Mouse (Mus musculus) thymus, adult 2 months (tissue): ENCODE measurements around the gene Emc8. TPM values are rescaled to one million over a fixed set of nuclear protein-coding genes. Genes with fewer than 3 reads are reported as not detected.

ENCODE experiments used
- DNase-seq: peaks from one replicate; pipeline ENCODE4 v3.0.0; 2021
- H3K27ac ChIP-seq: fragments of 200-500 bp; 2 replicates; pipeline ENCODE4 v1.5.1; 2012; ENCODE audit warnings: low read length, control low read depth; ENCODE audit not compliant: control insufficient read depth, insufficient read depth
- H3K27me3 ChIP-seq: fragments of 200-500 bp; 2 replicates; pipeline ENCODE4 v1.6.1; 2012; ENCODE audit warnings: mild to moderate bottlenecking, low read length, moderate library complexity, mixed read lengths; ENCODE audit not compliant: control insufficient read depth, insufficient read depth
- H3K36me3 ChIP-seq: fragments of 200-500 bp; 2 replicates; pipeline ENCODE4 v1.6.1; 2012; ENCODE audit warnings: mild to moderate bottlenecking, low read length, moderate library complexity; ENCODE audit not compliant: control insufficient read depth, insufficient read depth
- H3K4me1 ChIP-seq: fragments of 200-500 bp; replicated peaks from 2 replicates; pipeline ENCODE4 v1.6.1; 2012; ENCODE audit warnings: low read length; ENCODE audit not compliant: control insufficient read depth, insufficient read depth
- H3K4me3 ChIP-seq: fragments of 200-500 bp; 2 replicates; pipeline ENCODE4 v1.5.1; 2012; ENCODE audit warnings: mild to moderate bottlenecking, low read length, control low read depth, moderate library complexity; ENCODE audit not compliant: control insufficient read depth, insufficient read depth
- CTCF ChIP-seq: fragments of 200-500 bp; IDR thresholded peaks from 2 replicates; pipeline ENCODE4 v1.5.1; 2012; ENCODE audit warnings: mild to moderate bottlenecking, control low read depth, low read length, moderate library complexity, borderline replicate concordance; ENCODE audit not compliant: control insufficient read depth, poor library complexity, insufficient read depth; ENCODE audit errors: extremely low read depth
- POLR2A ChIP-seq: fragments of 200-500 bp; IDR thresholded peaks from 2 replicates; pipeline ENCODE4 v1.6.1; 2012; ENCODE audit warnings: mild to moderate bottlenecking, low read length, control low read depth, moderate library complexity; ENCODE audit not compliant: control insufficient read depth, poor library complexity, insufficient read depth; ENCODE audit errors: extremely low read depth
- WGBS: fragments of 180-500 bp; shearing (Covaris S2); methylation state at CpG from one replicate; pipeline ENCODE4 v1.1.7; 2018; 5-methylcytosine and 5-hydroxymethylcytosine counted together
- polyA plus RNA-seq: library from polyadenylated mRNA; depleted of rRNA; stranded (reverse); fragments of >200 nt; gene quantifications from 2 replicates; pipeline ENCODE4 v1.2.3, GENCODE M21; 2012

Emc8 gene
- polyA plus RNA-seq, 1 experiment, result 175 TPM

GRCm38 (mm10) chr8:120633665-120634271 is 34.6 kb downstream of the Emc8 start:
- TF ChIP-seq POLR2A, result no peak
- H3K27ac ChIP-seq, result no peak overlapping the region

GRCm38 (mm10) chr8:120632969-120633664 is 35.3 kb downstream of the Emc8 start:
- Histone ChIP-seq H3K4me3 (no peak overlapping the region), H3K27me3 (no peaks in the 10 kb centered on the region), H3K27ac (no peak overlapping the region), H3K4me1 (peaks cover 16% of the 10 kb centered on the region), H3K36me3 (no peaks in the 10 kb centered on the region)
- 74% methylated on average over 17 of the region's 17 CpGs for WGBS
- DNase-seq, result no peak
- TF ChIP-seq CTCF (no peak), POLR2A (no peak)

More at GRCm38 (mm10) chr8:120633665-120634271, 34.6 kb downstream of the Emc8 start:
- H3K36me3 ChIP-seq, result no peaks in the 10 kb centered on the region
- 3% methylated on average over 44 of the region's 44 CpGs for WGBS
- H3K4me1 ChIP-seq, result peaks cover 16% of the 10 kb centered on the region
- no peaks in the 10 kb centered on the region for H3K27me3 ChIP-seq
- peak; percentile 12 for DNase-seq
- peak overlapping the region; percentile 50 for H3K4me3 ChIP-seq

GRCm38 (mm10) chr8:120631441-120632375 is 36.7 kb downstream of the Emc8 start:
- WGBS, result 91% methylated on average over 21 of the region's 21 CpGs
- DNase-seq, result no peak

GRCm38 (mm10) chr8:120630848-120631247 is 37.5 kb downstream of the Emc8 start:
- WGBS, result 88% methylated on average over 6 of the region's 6 CpGs
- no peak for TF ChIP-seq POLR2A
- TF ChIP-seq CTCF, result no peak

More at GRCm38 (mm10) chr8:120631441-120632375, 36.7 kb downstream of the Emc8 start:
- peaks cover 16% of the 10 kb centered on the region for H3K4me1 ChIP-seq
- H3K4me3 ChIP-seq, result no peak overlapping the region
- TF ChIP-seq POLR2A (no peak), CTCF (no peak)
- H3K36me3 ChIP-seq, result no peaks in the 10 kb centered on the region
- H3K27ac ChIP-seq, result no peak overlapping the region
- no peaks in the 10 kb centered on the region for H3K27me3 ChIP-seq

GRCm38 (mm10) chr8:120630031-120630430 is 38.3 kb downstream of the Emc8 start:
- no peak for TF ChIP-seq CTCF
- no peaks in the 10 kb centered on the region for H3K27me3 ChIP-seq
- no peak overlapping the region for H3K27ac ChIP-seq
- 91% methylated on average over 5 of the region's 5 CpGs for WGBS
- no peaks in the 10 kb centered on the region for H3K36me3 ChIP-seq
- H3K4me1 ChIP-seq, result peaks cover 16% of the 10 kb centered on the region
- no peak for DNase-seq
- H3K4me3 ChIP-seq, result no peak overlapping the region

More at GRCm38 (mm10) chr8:120630848-120631247, 37.5 kb downstream of the Emc8 start:
- no peak overlapping the region for H3K27ac ChIP-seq
- no peaks in the 10 kb centered on the region for H3K27me3 ChIP-seq
- H3K4me3 ChIP-seq, result no peak overlapping the region
- peaks cover 16% of the 10 kb centered on the region for H3K4me1 ChIP-seq
- H3K36me3 ChIP-seq, result no peaks in the 10 kb centered on the region
- DNase-seq, result no peak

- H3K4me1 ChIP-seq, result peaks cover 3% of the 10 kb centered on the region; the same call in 1 of the 2 replicates
- TF ChIP-seq CTCF (no peak), POLR2A (no peak)
- no peak overlapping the region for H3K27ac ChIP-seq
- no peaks in the 10 kb centered on the region for H3K36me3 ChIP-seq
- DNase-seq, result no peak
- 94% methylated on average over 5 of the region's 5 CpGs for WGBS
- no peak overlapping the region for H3K4me3 ChIP-seq
- H3K27me3 ChIP-seq, result no peaks in the 10 kb centered on the region
Observed at GRCm38 (mm10) chr8:120627298-120627697, 41.1 kb downstream of the Emc8 start.
